Comparison of ENCODE assay signal across 10 mouse cellular contexts in genomic region chr3:152942985-152943384, GRCm38 (mm10). TPM values are rescaled to one million over a fixed set of nuclear protein-coding genes. Genes with fewer than 3 reads are reported as not detected.
DNase-seq lines count a peak whose midpoint lies in the region; ATAC-seq and TF ChIP-seq lines count a peak whose summit lies in the region.
"Had no signal": no experiment of that assay in that cellular context is flagged by ENCODE, and none has a peak within 500 bp of the region (broad histone marks: within the 10 kb centered on the region; RNA-seq: fewer than 3 reads in every experiment).

No protein-coding gene starts in this region.

- H3K27ac ChIP-seq in limb, embryonic 11.5 days (replicated peaks; ENCODE audit: low read depth, low read length): no peak overlapping the region
- H3K27ac ChIP-seq in limb, embryonic 10.5 days: no peak overlapping the region
- no peak overlapping the region for H3K27ac ChIP-seq in lung, embryonic 15.5 days
- H3K27ac ChIP-seq in thymus, adult 2 months (ENCODE audit: control insufficient read depth, insufficient read depth, low read length): peak overlapping the region; percentile 79

- no peak for TF ChIP-seq CTCF in thymus, adult 2 months (IDR thresholded peaks at IDR 0.05; ENCODE audit: borderline replicate concordance, control insufficient read depth, extremely low read depth, insufficient read depth, low read length, poor library complexity)

- DNase-seq in limb, embryonic 11.5 days (ENCODE audit: low spot score): no peak
- DNase-seq in limb, embryonic 10.5 days (ENCODE audit: low spot score): no peak
- peak; percentile 59 for DNase-seq in embryo, embryonic 11 days
- peak; percentile 82 for DNase-seq in thymus, adult 2 months
- DNase-seq in left cerebral cortex, postnatal 10 days (ENCODE audit: extremely low spot score in 1 of 2, low spot score in 2 of 2): no peak
- no peak for DNase-seq in adrenal gland, postnatal 25 days
- DNase-seq in testis, postnatal 10 days (ENCODE audit: low spot score): no peak
- DNase-seq: cerebellum, postnatal 25 days had no signal

- H3K9me3 ChIP-seq in limb, embryonic 11.5 days (ENCODE audit: control insufficient read depth, low read length): no peaks in the 10 kb centered on the region
- H3K9me3 ChIP-seq in limb, embryonic 10.5 days (replicated peaks): no peaks in the 10 kb centered on the region
- H3K9me3 ChIP-seq in lung, embryonic 15.5 days: no peaks in the 10 kb centered on the region

- no peaks in the 10 kb centered on the region for H3K36me3 ChIP-seq in limb, embryonic 11.5 days (ENCODE audit: control insufficient read depth, insufficient read depth, low read length)
- no peaks in the 10 kb centered on the region for H3K36me3 ChIP-seq in limb, embryonic 10.5 days
- H3K36me3 ChIP-seq in lung, embryonic 15.5 days: no peaks in the 10 kb centered on the region
- H3K36me3 ChIP-seq in thymus, adult 2 months (ENCODE audit: control insufficient read depth, insufficient read depth, low read length): no peaks in the 10 kb centered on the region

- H3K4me1 ChIP-seq in limb, embryonic 11.5 days (ENCODE audit: control insufficient read depth, insufficient read depth, low read length): no peaks in the 10 kb centered on the region
- H3K4me1 ChIP-seq in limb, embryonic 10.5 days: peaks cover 5% of the 10 kb centered on the region; the same call in 1 of the 2 replicates
- H3K4me1 ChIP-seq in lung, embryonic 15.5 days: no peaks in the 10 kb centered on the region
- H3K4me1 ChIP-seq in thymus, adult 2 months (replicated peaks; ENCODE audit: control insufficient read depth, insufficient read depth, low read length): peaks cover 40% of the 10 kb centered on the region

- no peak overlapping the region for H3K4me2 ChIP-seq in limb, embryonic 11.5 days (ENCODE audit: low read depth, severe bottlenecking)
- peak overlapping the region; percentile 9; the same call in 1 of the 2 replicates for H3K4me2 ChIP-seq in lung, embryonic 15.5 days

- intact Hi-C loops in left cerebral cortex, postnatal 10 days (cut with DNase I): no loop called here

- ATAC-seq in limb, embryonic 11.5 days (ENCODE audit: insufficient number of reproducible peaks, low FRiP score, low TSS enrichment, low read depth): 0 out of 2 replicates have a peak, but pooled peaks have one; percentile 26
- ATAC-seq in lung, embryonic 15.5 days (ENCODE audit: borderline replicate concordance, extremely low read depth, low FRiP score, low TSS enrichment): peak; percentile 72

- no peak overlapping the region for H3K9ac ChIP-seq in limb, embryonic 11.5 days (ENCODE audit: low read length)
- H3K9ac ChIP-seq in lung, embryonic 15.5 days: no peak overlapping the region

- TF ChIP-seq POLR2A in thymus, adult 2 months (IDR thresholded peaks at IDR 0.05; ENCODE audit: control insufficient read depth, extremely low read depth, insufficient read depth, low read length, poor library complexity): no peak

- H3K27me3 ChIP-seq in limb, embryonic 11.5 days (ENCODE audit: control insufficient read depth, insufficient read depth, low read length): no peaks in the 10 kb centered on the region
- H3K27me3 ChIP-seq in limb, embryonic 10.5 days (ENCODE audit: low read depth, poor library complexity, severe bottlenecking): no peaks in the 10 kb centered on the region
- H3K27me3 ChIP-seq in lung, embryonic 15.5 days: no peaks in the 10 kb centered on the region
- H3K27me3 ChIP-seq in thymus, adult 2 months (ENCODE audit: control insufficient read depth, insufficient read depth, low read length): no peaks in the 10 kb centered on the region
- H3K27me3 ChIP-seq: megakaryocyte, embryonic 14.5 days had no signal

- 84% methylated on average over 11 of the region's 11 CpGs for WGBS in limb, embryonic 11.5 days
- 86% methylated on average over 11 of the region's 11 CpGs for WGBS in limb, embryonic 10.5 days
- 55% methylated on average over 11 of the region's 11 CpGs for WGBS in lung, embryonic 15.5 days
- 34% methylated on average over 11 of the region's 11 CpGs for WGBS in thymus, adult 2 months

- no peak overlapping the region for H3K4me3 ChIP-seq in limb, embryonic 11.5 days (ENCODE audit: low read depth, low read length)
- H3K4me3 ChIP-seq in limb, embryonic 10.5 days: no peak overlapping the region
- H3K4me3 ChIP-seq in lung, embryonic 15.5 days: no peak overlapping the region
- peak overlapping the region; percentile 40 for H3K4me3 ChIP-seq in thymus, adult 2 months (ENCODE audit: control insufficient read depth, insufficient read depth, low read length)
- H3K4me3 ChIP-seq: megakaryocyte, embryonic 14.5 days had no signal

RNA-seq across cellular contexts. Expression of gene St6galnac5, which starts 39.1 kb away (rescaled TPM):
- polyA plus RNA-seq in limb, embryonic 11.5 days (2014; fragmentation: Nextera tagmentation; extraction: Ambion mirVana): 0.55 and 0.96 TPM in 2 replicates
- 0.28 and 0.66 TPM in 2 replicates for polyA plus RNA-seq in limb, embryonic 10.5 days (2016; fragmentation: Nextera tagmentation; extraction: Ambion mirVana)
- 0.55 and 0.61 TPM in 2 replicates for polyA plus RNA-seq in lung, embryonic 15.5 days (2015; fragmentation: Nextera tagmentation; extraction: Ambion mirVana)
- polyA plus RNA-seq in thymus, adult 2 months (2012; rRNA removed): 0.08 and 0.19 TPM in 2 replicates
- total RNA-seq in left cerebral cortex, postnatal 10 days (2021): 10 to 100 TPM; 51.2 to 51.6 TPM
- 0.14 and 0.70 TPM in 2 replicates for total RNA-seq in adrenal gland, postnatal 25 days (2021)

Comparison
In these comparisons a context has a peak if more than half of its experiments do, and no peak if none do; other contexts are left out.
1. DNase-seq: peak in embryo, embryonic 11 days (single experiment) and thymus, adult 2 months (single experiment); none in limb, embryonic 11.5 days (single experiment), limb, embryonic 10.5 days (single experiment), left cerebral cortex, postnatal 10 days (0 of 2), adrenal gland, postnatal 25 days (single experiment) and testis, postnatal 10 days (single experiment).